Mouse (Mus musculus) lung, embryonic 15.5 days (tissue): ENCODE measurements at regions not wholly inside any gene's neighbourhood (a gene's known extent, or its start where the extent isn't known, plus 50 kb on each side); places are given as distances from the start of the nearest gene placed in this dataset.

ENCODE experiments used
- ATAC-seq: fragments of 200-750 bp; cut with Nextera tagmentation; 2 replicates; pipeline ENCODE4 v1.8.0; 2017; ENCODE audit warnings: moderate number of reproducible peaks, borderline replicate concordance; ENCODE audit not compliant: low FRiP score, low TSS enrichment; ENCODE audit errors: extremely low read depth
- H3K27ac ChIP-seq: fragments of 300-500 bp; sonication (generic); 2 replicates; pipeline ENCODE4 v1.5.1; 2015; ENCODE audit warnings: moderate library complexity, mild to moderate bottlenecking, inconsistent platforms
- H3K27me3 ChIP-seq: fragments of 300-500 bp; sonication (generic); 2 replicates; pipeline ENCODE4 v1.6.1; 2015; ENCODE audit warnings: inconsistent platforms
- H3K36me3 ChIP-seq: fragments of 300-500 bp; sonication (generic); 2 replicates; pipeline ENCODE4 v1.6.1; 2015; ENCODE audit warnings: inconsistent platforms
- H3K4me1 ChIP-seq: fragments of 300-500 bp; sonication (generic); 2 replicates; pipeline ENCODE4 v1.6.1; 2015; ENCODE audit warnings: inconsistent platforms
- H3K4me2 ChIP-seq: fragments of 300-500 bp; sonication (generic); 2 replicates; pipeline ENCODE4 v1.6.1; 2015; ENCODE audit warnings: inconsistent platforms, mild to moderate bottlenecking, moderate library complexity
- H3K4me3 ChIP-seq: fragments of 300-500 bp; sonication (generic); 2 replicates; pipeline ENCODE4 v1.5.1; 2015; ENCODE audit warnings: mild to moderate bottlenecking, inconsistent platforms
- H3K9ac ChIP-seq: fragments of 300-500 bp; sonication (generic); 2 replicates; pipeline ENCODE4 v1.6.1; 2015; ENCODE audit warnings: inconsistent platforms
- H3K9me3 ChIP-seq: fragments of 300-500 bp; sonication (generic); 2 replicates; pipeline ENCODE4 v1.6.1; 2016; ENCODE audit warnings: inconsistent platforms
- WGBS: fragments of 180-500 bp; shearing (Covaris S2); methylation state at CpG from one replicate; pipeline ENCODE4 v1.1.7; 2015; 5-methylcytosine and 5-hydroxymethylcytosine counted together

GRCm38 (mm10) chr8:10862442-10862841, 145.8 kb downstream of the Irs2 start:
- H3K9ac ChIP-seq, result no peak overlapping the region
- no peaks in the 10 kb centered on the region for H3K36me3 ChIP-seq
- no peak for ATAC-seq
- H3K27me3 ChIP-seq, result no peaks in the 10 kb centered on the region
- H3K9me3 ChIP-seq, result no peaks in the 10 kb centered on the region
- no peak overlapping the region for H3K4me3 ChIP-seq
- no peaks in the 10 kb centered on the region; the same call in 1 of the 2 replicates for H3K4me1 ChIP-seq
- H3K4me2 ChIP-seq, result no peak overlapping the region
- no peak overlapping the region for H3K27ac ChIP-seq
- 76% methylated on average over 13 of the region's 13 CpGs for WGBS

- H3K9ac ChIP-seq, result no peak overlapping the region
- H3K4me2 ChIP-seq, result no peak overlapping the region
- H3K36me3 ChIP-seq, result no peaks in the 10 kb centered on the region
- H3K27me3 ChIP-seq, result no peaks in the 10 kb centered on the region; the same call in 1 of the 2 replicates
- H3K4me3 ChIP-seq, result no peak overlapping the region
- no peaks in the 10 kb centered on the region; the same call in 1 of the 2 replicates for H3K4me1 ChIP-seq
- H3K27ac ChIP-seq, result no peak overlapping the region
- WGBS, result 71% methylated on average over 4 of the region's 4 CpGs
- ATAC-seq, result no peak
- no peaks in the 10 kb centered on the region for H3K9me3 ChIP-seq
Observed at GRCm38 (mm10) chr8:10860810-10861209, 147.4 kb downstream of the Irs2 start.

- H3K27me3 ChIP-seq, result no peaks in the 10 kb centered on the region; the same call in 1 of the 2 replicates
- H3K36me3 ChIP-seq, result no peaks in the 10 kb centered on the region
- no peak overlapping the region for H3K9ac ChIP-seq
- H3K4me3 ChIP-seq, result no peak overlapping the region
- no peaks in the 10 kb centered on the region for H3K4me1 ChIP-seq
- H3K27ac ChIP-seq, result no peak overlapping the region
- H3K4me2 ChIP-seq, result no peak overlapping the region
- no peaks in the 10 kb centered on the region for H3K9me3 ChIP-seq
- WGBS, result 82% methylated on average over 3 of the region's 3 CpGs
- no peak for ATAC-seq
Observed at GRCm38 (mm10) chr8:10857874-10858273, 150.4 kb downstream of the Irs2 start.

GRCm38 (mm10) chr8:10856996-10857720, 151.1 kb downstream of the Irs2 start:
- WGBS, result 41% methylated on average over 15 of the region's 15 CpGs
- no peak for ATAC-seq

GRCm38 (mm10) chr8:10855696-10856095, 152.6 kb downstream of the Irs2 start:
- Histone ChIP-seq H3K9me3 (no peaks in the 10 kb centered on the region), H3K27ac (no peak overlapping the region), H3K4me1 (no peaks in the 10 kb centered on the region), H3K9ac (no peak overlapping the region), H3K4me2 (no peak overlapping the region), H3K27me3 (no peaks in the 10 kb centered on the region; the same call in 1 of the 2 replicates), H3K4me3 (no peak overlapping the region), H3K36me3 (no peaks in the 10 kb centered on the region)
- ATAC-seq, result no peak
- 75% methylated on average over 3 of the region's 3 CpGs for WGBS

More at GRCm38 (mm10) chr8:10856996-10857720, 151.1 kb downstream of the Irs2 start:
- H3K9ac ChIP-seq, result no peak overlapping the region
- no peaks in the 10 kb centered on the region for H3K36me3 ChIP-seq
- no peak overlapping the region for H3K4me2 ChIP-seq
- no peaks in the 10 kb centered on the region for H3K4me1 ChIP-seq
- H3K27ac ChIP-seq, result no peak overlapping the region
- H3K4me3 ChIP-seq, result no peak overlapping the region
- no peaks in the 10 kb centered on the region for H3K9me3 ChIP-seq
- H3K27me3 ChIP-seq, result no peaks in the 10 kb centered on the region; the same call in 1 of the 2 replicates

GRCm38 (mm10) chr8:10855131-10855530, 153.1 kb downstream of the Irs2 start:
- H3K4me2 ChIP-seq, result no peak overlapping the region
- no peak overlapping the region for H3K27ac ChIP-seq
- H3K27me3 ChIP-seq, result no peaks in the 10 kb centered on the region; the same call in 1 of the 2 replicates
- ATAC-seq, result no peak
- H3K4me1 ChIP-seq, result no peaks in the 10 kb centered on the region
- WGBS, result 80% methylated on average over 4 of the region's 4 CpGs
- no peaks in the 10 kb centered on the region for H3K36me3 ChIP-seq
- H3K9ac ChIP-seq, result no peak overlapping the region
- no peaks in the 10 kb centered on the region for H3K9me3 ChIP-seq
- H3K4me3 ChIP-seq, result no peak overlapping the region

GRCm38 (mm10) chr8:10854600-10854999, 153.7 kb downstream of the Irs2 start:
- Histone ChIP-seq H3K4me3 (no peak overlapping the region), H3K9ac (no peak overlapping the region), H3K9me3 (no peaks in the 10 kb centered on the region), H3K36me3 (no peaks in the 10 kb centered on the region), H3K27ac (no peak overlapping the region), H3K27me3 (no peaks in the 10 kb centered on the region; the same call in 1 of the 2 replicates), H3K4me1 (no peaks in the 10 kb centered on the region), H3K4me2 (no peak overlapping the region)
- no peak for ATAC-seq
- 40% methylated on average over 6 of the region's 6 CpGs for WGBS

- no peaks in the 10 kb centered on the region for H3K36me3 ChIP-seq
- no peak overlapping the region for H3K4me3 ChIP-seq
- no peaks in the 10 kb centered on the region for H3K4me1 ChIP-seq
- WGBS, result 58% methylated on average over 5 of the region's 5 CpGs
- H3K27ac ChIP-seq, result no peak overlapping the region
- H3K9ac ChIP-seq, result no peak overlapping the region
- H3K4me2 ChIP-seq, result no peak overlapping the region
- H3K9me3 ChIP-seq, result no peaks in the 10 kb centered on the region
- no peaks in the 10 kb centered on the region; the same call in 1 of the 2 replicates for H3K27me3 ChIP-seq
- ATAC-seq, result no peak
Observed at GRCm38 (mm10) chr8:10853901-10854300, 154.4 kb downstream of the Irs2 start.

GRCm38 (mm10) chr8:10849916-10850315, 158.3 kb downstream of the Irs2 start:
- H3K27me3 ChIP-seq, result peaks cover 5% of the 10 kb centered on the region; the same call in 1 of the 2 replicates
- no peaks in the 10 kb centered on the region for H3K9me3 ChIP-seq
- no peaks in the 10 kb centered on the region for H3K36me3 ChIP-seq
- no peak overlapping the region for H3K27ac ChIP-seq
- no peaks in the 10 kb centered on the region for H3K4me1 ChIP-seq
- 66% methylated on average over 7 of the region's 7 CpGs for WGBS
- ATAC-seq, result no peak
- H3K9ac ChIP-seq, result no peak overlapping the region
- no peak overlapping the region for H3K4me2 ChIP-seq
- no peak overlapping the region for H3K4me3 ChIP-seq

- H3K4me1 ChIP-seq, result no peaks in the 10 kb centered on the region
- no peaks in the 10 kb centered on the region for H3K36me3 ChIP-seq
- peaks cover 5% of the 10 kb centered on the region; the same call in 1 of the 2 replicates for H3K27me3 ChIP-seq
- no peak overlapping the region for H3K9ac ChIP-seq
- no peaks in the 10 kb centered on the region for H3K9me3 ChIP-seq
- no peak for ATAC-seq
- H3K27ac ChIP-seq, result no peak overlapping the region
- no peak overlapping the region for H3K4me3 ChIP-seq
- no peak overlapping the region for H3K4me2 ChIP-seq
- 25% methylated on average over 6 of the region's 6 CpGs for WGBS
Observed at GRCm38 (mm10) chr8:10845607-10846006, 162.7 kb downstream of the Irs2 start.

GRCm38 (mm10) chr8:10840853-10841531, 167.3 kb downstream of the Irs2 start:
- Histone ChIP-seq H3K9me3 (no peaks in the 10 kb centered on the region), H3K4me1 (no peaks in the 10 kb centered on the region), H3K27ac (no peak overlapping the region), H3K4me3 (no peak overlapping the region), H3K36me3 (no peaks in the 10 kb centered on the region), H3K4me2 (no peak overlapping the region), H3K9ac (no peak overlapping the region), H3K27me3 (peaks cover 5% of the 10 kb centered on the region; the same call in 1 of the 2 replicates)
- 85% methylated on average over 12 of the region's 12 CpGs for WGBS
- no peak for ATAC-seq

GRCm38 (mm10) chr8:10840044-10840443, 168.2 kb downstream of the Irs2 start:
- WGBS, result 88% methylated on average over 1 of the region's 1 CpGs

More at GRCm38 (mm10) chr8:10840044-10840443, 168.2 kb downstream of the Irs2 start:
- Histone ChIP-seq H3K27ac (no peak overlapping the region), H3K9me3 (no peaks in the 10 kb centered on the region), H3K4me1 (no peaks in the 10 kb centered on the region), H3K9ac (no peak overlapping the region), H3K4me3 (no peak overlapping the region), H3K27me3 (no peaks in the 10 kb centered on the region), H3K36me3 (no peaks in the 10 kb centered on the region), H3K4me2 (no peak overlapping the region)
- no peak for ATAC-seq
